Mouse (Mus musculus): ENCODE results near the gene Ptprm. TPM values are rescaled to one million over a fixed set of nuclear protein-coding genes. Genes with fewer than 3 reads are reported as not detected.

Gene Ptprm
- polyA plus RNA-seq, 2 experiments, result 15.8 to 21.8 TPM

- Histone ChIP-seq H3K27ac (replicated peaks; ENCODE audit: low read depth, low read length) (no peak overlapping the region), H3K4me3 (replicated peaks; ENCODE audit: low read length) (no peak overlapping the region), H3K36me3 (ENCODE audit: control insufficient read depth, insufficient read depth, low read length) (no peaks in the 10 kb centered on the region), H3K4me2 (replicated peaks; ENCODE audit: low read depth, low read length, severe bottlenecking) (no peak overlapping the region), H3K9me3 (ENCODE audit: control insufficient read depth, low read length) (no peaks in the 10 kb centered on the region), H3K9ac (ENCODE audit: low read depth, low read length, severe bottlenecking) (no peak overlapping the region), H3K27me3 (ENCODE audit: control insufficient read depth, insufficient read depth, low read length) (no peaks in the 10 kb centered on the region), H3K4me1 (ENCODE audit: control insufficient read depth, insufficient read depth, low read length) (no peaks in the 10 kb centered on the region)
- DNase-seq (ENCODE audit: low spot score) (no peak), ATAC-seq (ENCODE audit: low FRiP score, low read depth) (no peak)
- 79% methylated on average over 6 of the region's 6 CpGs for WGBS
- TF ChIP-seq POLR2A (IDR thresholded peaks at IDR 0.05; ENCODE audit: borderline replicate concordance, extremely low read depth, insufficient read depth, insufficient read length), result no peak
These were observed 393.7 kb downstream of the Ptprm start for GRCm38 (mm10) chr17:66960557-66960956.

DNA sequence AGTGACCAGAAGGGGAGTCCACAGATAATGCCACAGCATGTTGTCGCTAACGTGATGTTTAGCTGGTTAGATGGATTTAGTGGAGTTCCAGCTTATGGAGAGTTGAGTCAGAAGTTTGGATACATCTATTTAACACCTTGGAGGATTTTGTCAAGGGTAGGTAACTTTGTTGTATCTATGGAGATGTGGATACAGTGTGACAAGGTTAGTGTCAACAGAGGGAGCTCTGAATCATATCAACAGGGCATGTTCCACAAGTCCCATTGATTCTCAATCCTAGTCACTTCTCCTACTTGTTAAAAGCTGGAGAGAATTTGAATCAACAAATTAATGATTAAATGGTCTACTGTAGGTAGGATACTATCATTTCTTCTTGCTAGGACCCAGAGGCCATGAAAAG lies 394.4 kb downstream of the Ptprm start:
- H3K9me3 ChIP-seq (ENCODE audit: control insufficient read depth, low read length), result no peaks in the 10 kb centered on the region
- H3K27me3 ChIP-seq (ENCODE audit: control insufficient read depth, insufficient read depth, low read length), result no peaks in the 10 kb centered on the region
- TF ChIP-seq POLR2A (IDR thresholded peaks at IDR 0.05; ENCODE audit: borderline replicate concordance, extremely low read depth, insufficient read depth, insufficient read length), result no peak
- no peaks in the 10 kb centered on the region for H3K36me3 ChIP-seq (ENCODE audit: control insufficient read depth, insufficient read depth, low read length)
- WGBS, result 94% methylated on average over 2 of the region's 2 CpGs
- no peak overlapping the region for H3K4me2 ChIP-seq (replicated peaks; ENCODE audit: low read depth, low read length, severe bottlenecking)
- ATAC-seq (ENCODE audit: low FRiP score, low read depth), result no peak
- H3K27ac ChIP-seq (replicated peaks; ENCODE audit: low read depth, low read length), result no peak overlapping the region
- no peaks in the 10 kb centered on the region for H3K4me1 ChIP-seq (ENCODE audit: control insufficient read depth, insufficient read depth, low read length)
- no peak overlapping the region for H3K9ac ChIP-seq (ENCODE audit: low read depth, low read length, severe bottlenecking)
- H3K4me3 ChIP-seq (replicated peaks; ENCODE audit: low read length), result no peak overlapping the region
- no peak for DNase-seq (ENCODE audit: low spot score)

- WGBS, result 93% methylated on average over 2 of the region's 2 CpGs
- no peak overlapping the region for H3K27ac ChIP-seq (replicated peaks; ENCODE audit: low read depth, low read length)
- H3K36me3 ChIP-seq (ENCODE audit: control insufficient read depth, insufficient read depth, low read length), result no peaks in the 10 kb centered on the region
- ATAC-seq (ENCODE audit: low FRiP score, low read depth) (no peak), DNase-seq (ENCODE audit: low spot score) (no peak)
- no peak overlapping the region for H3K4me3 ChIP-seq (replicated peaks; ENCODE audit: low read length)
- H3K4me1 ChIP-seq (ENCODE audit: control insufficient read depth, insufficient read depth, low read length), result no peaks in the 10 kb centered on the region
- H3K4me2 ChIP-seq (replicated peaks; ENCODE audit: low read depth, low read length, severe bottlenecking), result no peak overlapping the region
- no peak for TF ChIP-seq POLR2A (IDR thresholded peaks at IDR 0.05; ENCODE audit: borderline replicate concordance, extremely low read depth, insufficient read depth, insufficient read length)
- H3K9ac ChIP-seq (ENCODE audit: low read depth, low read length, severe bottlenecking), result no peak overlapping the region
- H3K9me3 ChIP-seq (ENCODE audit: control insufficient read depth, low read length), result no peaks in the 10 kb centered on the region
- H3K27me3 ChIP-seq (ENCODE audit: control insufficient read depth, insufficient read depth, low read length), result no peaks in the 10 kb centered on the region
These were observed 395.5 kb downstream of the Ptprm start for GRCm38 (mm10) chr17:66958766-66959165.

GRCm38 (mm10) chr17:66944498-66944897 lies 409.8 kb downstream of the Ptprm start:
- no peak for ATAC-seq (ENCODE audit: low FRiP score, low read depth)
- H3K27me3 ChIP-seq (ENCODE audit: control insufficient read depth, insufficient read depth, low read length), result no peaks in the 10 kb centered on the region
- H3K9me3 ChIP-seq (ENCODE audit: control insufficient read depth, low read length), result no peaks in the 10 kb centered on the region
- DNase-seq (ENCODE audit: low spot score), result no peak
- H3K4me3 ChIP-seq (replicated peaks; ENCODE audit: low read length), result no peak overlapping the region
- 89% methylated on average over 4 of the region's 4 CpGs for WGBS
- no peaks in the 10 kb centered on the region for H3K4me1 ChIP-seq (ENCODE audit: control insufficient read depth, insufficient read depth, low read length)
- no peak overlapping the region for H3K27ac ChIP-seq (replicated peaks; ENCODE audit: low read depth, low read length)
- no peak for TF ChIP-seq POLR2A (IDR thresholded peaks at IDR 0.05; ENCODE audit: borderline replicate concordance, extremely low read depth, insufficient read depth, insufficient read length)
- H3K4me2 ChIP-seq (replicated peaks; ENCODE audit: low read depth, low read length, severe bottlenecking), result no peak overlapping the region
- H3K36me3 ChIP-seq (ENCODE audit: control insufficient read depth, insufficient read depth, low read length), result no peaks in the 10 kb centered on the region
- H3K9ac ChIP-seq (ENCODE audit: low read depth, low read length, severe bottlenecking), result no peak overlapping the region

- ATAC-seq (ENCODE audit: low FRiP score, low read depth) (no peak), DNase-seq (ENCODE audit: low spot score) (no peak)
- no peaks in the 10 kb centered on the region for H3K4me1 ChIP-seq (ENCODE audit: control insufficient read depth, insufficient read depth, low read length)
- H3K4me3 ChIP-seq (replicated peaks; ENCODE audit: low read length), result no peak overlapping the region
- no peak overlapping the region for H3K4me2 ChIP-seq (replicated peaks; ENCODE audit: low read depth, low read length, severe bottlenecking)
- no peak overlapping the region for H3K27ac ChIP-seq (replicated peaks; ENCODE audit: low read depth, low read length)
- H3K9me3 ChIP-seq (ENCODE audit: control insufficient read depth, low read length), result no peaks in the 10 kb centered on the region
- no peaks in the 10 kb centered on the region for H3K27me3 ChIP-seq (ENCODE audit: control insufficient read depth, insufficient read depth, low read length)
- H3K36me3 ChIP-seq (ENCODE audit: control insufficient read depth, insufficient read depth, low read length), result no peaks in the 10 kb centered on the region
- H3K9ac ChIP-seq (ENCODE audit: low read depth, low read length, severe bottlenecking), result no peak overlapping the region
- no peak for TF ChIP-seq POLR2A (IDR thresholded peaks at IDR 0.05; ENCODE audit: borderline replicate concordance, extremely low read depth, insufficient read depth, insufficient read length)
- 74% methylated on average over 9 of the region's 9 CpGs for WGBS
These were observed 410.7 kb downstream of the Ptprm start for GRCm38 (mm10) chr17:66943539-66943938.

DNA sequence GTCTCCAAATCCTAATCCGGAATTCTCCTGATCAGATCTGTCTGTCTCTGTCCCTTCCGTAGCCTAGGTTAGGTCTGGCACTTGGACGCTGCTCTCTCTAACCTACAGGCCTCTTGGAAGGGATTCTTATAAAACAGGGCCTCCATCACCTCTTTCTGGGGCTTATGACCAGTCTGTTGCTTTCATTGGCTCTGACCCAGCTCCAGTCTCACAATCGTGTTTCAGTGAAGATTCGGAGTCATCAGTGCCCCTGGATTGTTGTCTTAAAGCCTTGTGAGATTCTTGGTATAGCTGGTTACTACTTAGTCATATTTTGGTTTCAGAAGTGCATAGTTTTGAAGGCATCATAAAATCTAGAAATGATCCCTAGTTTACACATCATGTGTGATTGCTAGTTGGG lies 428.6 kb downstream of the Ptprm start:
- WGBS, result 74% methylated on average over 5 of the region's 5 CpGs
- Histone ChIP-seq H3K9ac (ENCODE audit: low read depth, low read length, severe bottlenecking) (no peak overlapping the region), H3K27me3 (ENCODE audit: control insufficient read depth, insufficient read depth, low read length) (no peaks in the 10 kb centered on the region), H3K9me3 (ENCODE audit: control insufficient read depth, low read length) (peaks cover 9% of the 10 kb centered on the region; the same call in 1 of the 2 replicates), H3K27ac (replicated peaks; ENCODE audit: low read depth, low read length) (no peak overlapping the region), H3K4me1 (ENCODE audit: control insufficient read depth, insufficient read depth, low read length) (no peaks in the 10 kb centered on the region), H3K4me3 (replicated peaks; ENCODE audit: low read length) (no peak overlapping the region), H3K4me2 (replicated peaks; ENCODE audit: low read depth, low read length, severe bottlenecking) (no peak overlapping the region), H3K36me3 (ENCODE audit: control insufficient read depth, insufficient read depth, low read length) (0 out of 2 replicates have a peak, but pooled peaks cover 3% of the 10 kb centered on the region)
- ATAC-seq (ENCODE audit: low FRiP score, low read depth) (no peak), DNase-seq (ENCODE audit: low spot score) (no peak)
- TF ChIP-seq POLR2A (IDR thresholded peaks at IDR 0.05; ENCODE audit: borderline replicate concordance, extremely low read depth, insufficient read depth, insufficient read length), result no peak

Measured in limb, embryonic 14.5 days (tissue).